Mouse (Mus musculus): ENCODE data around the gene Hmbs. TPM values are rescaled to one million over a fixed set of nuclear protein-coding genes. Genes with fewer than 3 reads are reported as not detected.

The Hmbs gene
- total RNA-seq, 2 experiments from 2014 or later, result 20.8 to 24.7 TPM

DNA sequence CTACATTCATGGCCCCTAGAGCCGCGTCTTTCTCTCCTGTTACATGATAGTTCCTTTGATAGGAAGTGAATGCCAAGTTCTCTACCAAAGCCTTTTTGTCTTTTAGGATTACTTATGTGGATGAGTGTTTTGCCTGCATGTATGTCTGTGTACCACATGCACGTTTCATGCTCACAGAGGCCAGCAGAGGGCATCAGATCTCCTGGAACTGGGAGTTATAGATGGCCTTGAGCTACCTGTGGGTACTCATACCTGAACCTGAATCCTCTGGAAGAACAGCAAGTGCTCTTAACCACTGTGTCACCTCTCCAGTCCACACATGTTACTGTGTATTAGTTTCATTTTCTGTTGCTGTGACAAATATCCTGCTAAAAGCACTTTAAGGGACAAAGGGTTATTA is 51.5 kb downstream of the Hmbs start:
- DNase-seq (ENCODE audit: low spot score), result peak; percentile 17

DNA sequence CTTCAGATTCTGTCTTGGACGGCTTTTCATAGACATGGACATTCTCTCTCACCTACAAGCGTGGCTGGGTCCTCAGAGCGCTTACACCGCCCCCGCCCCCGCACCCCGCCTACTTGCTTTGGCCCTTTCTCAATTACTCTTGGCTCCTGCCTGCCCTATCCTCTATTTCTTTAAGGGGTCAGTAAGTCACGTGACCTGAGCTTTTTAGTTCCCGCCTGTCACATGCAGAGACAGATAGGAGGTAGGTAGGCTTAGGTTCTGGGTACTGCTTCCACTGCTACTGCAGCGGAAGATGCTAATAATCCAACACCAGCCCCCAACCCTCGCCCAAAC is 55.1 kb downstream of the Hmbs start:
- DNase-seq (ENCODE audit: low spot score), result no peak

- DNase-seq (ENCODE audit: low spot score), result no peak
Measured at GRCm38 (mm10) chr9:44288076-44288958, 55.7 kb downstream of the Hmbs start, which contains the start of gene Abcg4. Abcg4 (minus strand) TSS chr9:44288615.

DNA sequence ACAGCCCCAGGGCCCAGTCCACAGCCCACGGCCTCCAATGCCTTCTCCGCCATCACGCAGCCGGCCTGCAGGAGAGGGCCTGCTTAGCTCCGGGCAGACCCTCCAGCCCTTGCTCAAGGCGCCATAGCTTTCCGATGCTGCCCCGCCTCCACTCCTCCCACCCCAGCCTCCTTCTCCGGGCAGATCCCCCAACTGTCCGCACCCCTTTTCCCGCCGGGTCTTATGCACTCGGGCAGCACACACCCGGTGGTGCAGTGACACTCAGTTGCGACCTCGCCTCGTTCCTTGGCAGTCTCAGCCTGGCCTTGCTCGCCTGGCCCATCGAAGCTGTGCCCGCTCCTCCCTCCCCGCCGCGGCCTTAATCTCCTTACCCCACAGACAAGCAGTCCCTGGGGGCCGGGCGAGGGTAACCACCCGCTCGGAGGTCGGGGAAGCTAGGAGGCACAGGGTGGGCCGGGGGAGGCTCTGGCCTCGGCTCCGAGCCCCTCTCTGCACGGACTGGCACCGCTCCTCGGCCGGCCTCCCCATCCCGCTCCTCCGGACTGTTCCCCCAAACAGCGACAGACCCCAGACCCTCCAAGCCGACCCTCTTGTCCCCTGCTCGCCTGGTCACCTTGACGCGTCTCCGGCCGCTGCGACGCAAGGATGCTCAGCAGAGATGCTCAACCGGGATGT is 56.5 kb downstream of the Hmbs start:
- no peak for DNase-seq (ENCODE audit: low spot score)

DNA sequence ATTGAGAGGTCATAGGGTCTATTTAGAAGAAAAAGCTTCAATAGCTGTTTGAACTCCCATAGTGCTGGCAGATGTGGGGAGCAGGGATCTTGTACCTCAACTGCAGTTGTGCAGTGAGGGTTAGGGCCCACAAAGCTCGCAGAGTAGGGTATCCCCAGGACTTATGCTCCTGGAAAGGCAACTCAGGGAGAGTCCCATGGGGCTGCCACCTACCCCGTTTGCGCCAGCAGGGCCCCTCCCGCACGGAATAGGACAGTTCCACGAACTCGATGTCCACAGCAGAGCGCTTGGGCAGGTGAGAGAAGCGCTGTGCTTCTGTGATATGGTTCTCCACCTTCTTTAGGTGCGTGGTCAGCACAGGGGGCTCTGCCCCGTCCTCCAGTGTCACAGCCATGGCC is 57.0 kb downstream of the Hmbs start:
- no peak for DNase-seq (ENCODE audit: low spot score)

Small RNAs within 50 kb of the gene (microRNA-seq; reads per million reads assigned to microRNA genes)
- gene Gm44335, result not detected

Other genes with a start within 250 kb of the Hmbs start
- not detected for gene Mfrp, start 242.5 kb downstream of the Hmbs start, total RNA-seq (2021)
- gene C1qtnf5, start 237.0 kb downstream of the Hmbs start, total RNA-seq (2021), result 1 to 10 TPM; 3.9 to 5.4 TPM
- 1 to 10 TPM in 1 of 2 experiments, under 1 TPM in 1; 0.43 to 1.9 TPM for gene Gm49380, start 230.7 kb downstream of the Hmbs start, total RNA-seq (2021)
- gene Rnf26, start 230.7 kb downstream of the Hmbs start, total RNA-seq (2021), result 1 to 10 TPM; 1.5 to 3.0 TPM
- 10 to 100 TPM; 19.8 to 32.9 TPM for gene Mcam, start 209.8 kb downstream of the Hmbs start, total RNA-seq (2021)
- gene Cbl, start 110.2 kb downstream of the Hmbs start, total RNA-seq (2021), result 1 to 10 TPM; 7.1 to 7.5 TPM
- gene Ccdc153, start 103.6 kb downstream of the Hmbs start, total RNA-seq (2021), result not detected
- 1 to 10 TPM; 1.1 to 1.4 TPM for gene Pdzd3, start 92.8 kb downstream of the Hmbs start, total RNA-seq (2021)
- 10 to 100 TPM; 21.7 to 21.8 TPM for gene Nlrx1, start 75.6 kb downstream of the Hmbs start, total RNA-seq (2021)
- gene Abcg4, start 55.6 kb downstream of the Hmbs start, total RNA-seq (2021), result under 1 TPM; 0.32 to 0.59 TPM
- 1 to 10 TPM; 5.2 TPM for gene Hinfp, start 38.6 kb downstream of the Hmbs start, total RNA-seq (2021)
- gene C2cd2l, start 23.9 kb downstream of the Hmbs start, total RNA-seq (2021), result 10 to 100 TPM; 14.1 to 14.8 TPM
- 10 to 100 TPM; 13.2 to 13.4 TPM for gene Dpagt1, start 18.2 kb downstream of the Hmbs start, total RNA-seq (2021)
- 10 to 100 TPM in 1 of 2 experiments, 1 to 10 TPM in 1; 7.8 to 10.4 TPM for gene H2afx, start 9.5 kb downstream of the Hmbs start, total RNA-seq (2021)
- gene Vps11, start 17.4 kb upstream of the Hmbs start, total RNA-seq (2021), result 10 to 100 TPM; 17.7 to 17.8 TPM
- 10 to 100 TPM; 23.0 to 25.0 TPM for gene Hyou1, start 35.3 kb upstream of the Hmbs start, total RNA-seq (2021)
- gene Slc37a4, start 52.6 kb upstream of the Hmbs start, total RNA-seq (2021), result 100 to 1,000 TPM in 1 of 2 experiments, 10 to 100 TPM in 1; 86.0 to 147 TPM
- 100 to 1,000 TPM; 772 to 880 TPM for gene Rps25, start 62.9 kb upstream of the Hmbs start, total RNA-seq (2021)
- 10 to 100 TPM; 16.9 to 20.4 TPM for gene Trappc4, start 63.4 kb upstream of the Hmbs start, total RNA-seq (2021)
- 1 to 10 TPM; 3.5 to 4.1 TPM for gene Ccdc84, start 74.3 kb upstream of the Hmbs start, total RNA-seq (2021)
- gene Foxr1, start 96.9 kb upstream of the Hmbs start, total RNA-seq (2021), result not detected
- gene Upk2, start 110.7 kb upstream of the Hmbs start, total RNA-seq (2021), result under 1 TPM; 0.43 to 0.83 TPM
- 10 to 100 TPM; 36.0 to 36.6 TPM for gene Bcl9l, start 138.6 kb upstream of the Hmbs start, total RNA-seq (2021)
- gene Cxcr5, start 217.6 kb upstream of the Hmbs start, total RNA-seq (2021), result not detected

Data from gastrocnemius, adult 18-20 months (tissue).